Mouse (Mus musculus): ENCODE data around the gene Nit2. TPM values are rescaled to one million over a fixed set of nuclear protein-coding genes. Genes with fewer than 3 reads are reported as not detected.

Gene Nit2
- polyA plus RNA-seq, 1 experiment from 2014 or later: 52.6 TPM

- H3K36me3 ChIP-seq (ENCODE audit: control insufficient read depth, insufficient read depth, low read length): peaks cover 2% of the 10 kb centered on the region; the same call in 1 of the 2 replicates
- H3K27me3 ChIP-seq (ENCODE audit: control insufficient read depth, insufficient read depth, low read length): no peaks in the 10 kb centered on the region
- H3K4me1 ChIP-seq (replicated peaks; ENCODE audit: control insufficient read depth, insufficient read depth, low read length): no peaks in the 10 kb centered on the region
- no peaks in the 10 kb centered on the region for H3K9me3 ChIP-seq (ENCODE audit: control insufficient read depth, low read length)
- H3K4me2 ChIP-seq (ENCODE audit: low read depth, low read length, severe bottlenecking): no peak overlapping the region
- H3K27ac ChIP-seq (ENCODE audit: low read depth, low read length): no peak overlapping the region
- no peak overlapping the region for H3K9ac ChIP-seq (ENCODE audit: low read length)
- no peak for DNase-seq (ENCODE audit: low spot score)
- WGBS: 91% methylated on average over 4 of the region's 4 CpGs
- ATAC-seq (replicated peaks; ENCODE audit: low FRiP score): no peak
- H3K4me3 ChIP-seq (ENCODE audit: low read depth, low read length): no peak overlapping the region
These were observed 10.1 kb downstream of the Nit2 start for GRCm38 (mm10) chr16:57157076-57157475.

GRCm38 (mm10) chr16:57155899-57156298 is 11.2 kb downstream of the Nit2 start:
- no peak for ATAC-seq (replicated peaks; ENCODE audit: low FRiP score)
- Histone ChIP-seq H3K4me1 (replicated peaks; ENCODE audit: control insufficient read depth, insufficient read depth, low read length) (no peaks in the 10 kb centered on the region), H3K4me2 (ENCODE audit: low read depth, low read length, severe bottlenecking) (no peak overlapping the region), H3K27ac (ENCODE audit: low read depth, low read length) (no peak overlapping the region), H3K4me3 (ENCODE audit: low read depth, low read length) (no peak overlapping the region), H3K36me3 (ENCODE audit: control insufficient read depth, insufficient read depth, low read length) (peaks cover 2% of the 10 kb centered on the region; the same call in 1 of the 2 replicates), H3K27me3 (ENCODE audit: control insufficient read depth, insufficient read depth, low read length) (no peaks in the 10 kb centered on the region), H3K9ac (ENCODE audit: low read length) (no peak overlapping the region), H3K9me3 (ENCODE audit: control insufficient read depth, low read length) (no peaks in the 10 kb centered on the region)
- DNase-seq (ENCODE audit: low spot score): no peak

GRCm38 (mm10) chr16:57151437-57151836 is 15.7 kb downstream of the Nit2 start:
- Histone ChIP-seq H3K36me3 (ENCODE audit: control insufficient read depth, insufficient read depth, low read length) (peaks cover 5% of the 10 kb centered on the region; the same call in 1 of the 2 replicates), H3K27ac (ENCODE audit: low read depth, low read length) (no peak overlapping the region), H3K27me3 (ENCODE audit: control insufficient read depth, insufficient read depth, low read length) (no peaks in the 10 kb centered on the region), H3K4me3 (ENCODE audit: low read depth, low read length) (no peak overlapping the region), H3K9ac (ENCODE audit: low read length) (no peak overlapping the region), H3K9me3 (ENCODE audit: control insufficient read depth, low read length) (no peaks in the 10 kb centered on the region), H3K4me1 (replicated peaks; ENCODE audit: control insufficient read depth, insufficient read depth, low read length) (no peaks in the 10 kb centered on the region), H3K4me2 (ENCODE audit: low read depth, low read length, severe bottlenecking) (no peak overlapping the region)
- no peak for ATAC-seq (replicated peaks; ENCODE audit: low FRiP score)
- no peak for DNase-seq (ENCODE audit: low spot score)
- 96% methylated on average over 4 of the region's 4 CpGs for WGBS

- no peak overlapping the region for H3K27ac ChIP-seq (ENCODE audit: low read depth, low read length)
- ATAC-seq (replicated peaks; ENCODE audit: low FRiP score) (no peak), DNase-seq (ENCODE audit: low spot score) (no peak)
These were observed 22.4 kb downstream of the Nit2 start for GRCm38 (mm10) chr16:57144741-57145140.

GRCm38 (mm10) chr16:57133611-57134010 is 33.5 kb downstream of the Nit2 start:
- 0 out of 2 replicates have a peak, but pooled peaks cover 2% of the 10 kb centered on the region for H3K36me3 ChIP-seq (ENCODE audit: control insufficient read depth, insufficient read depth, low read length)
- ATAC-seq (replicated peaks; ENCODE audit: low FRiP score): no peak
- 94% methylated on average over 6 of the region's 6 CpGs for WGBS

More at GRCm38 (mm10) chr16:57144741-57145140, 22.4 kb downstream of the Nit2 start:
- Histone ChIP-seq H3K9ac (ENCODE audit: low read length) (no peak overlapping the region), H3K4me3 (ENCODE audit: low read depth, low read length) (no peak overlapping the region), H3K4me2 (ENCODE audit: low read depth, low read length, severe bottlenecking) (no peak overlapping the region), H3K9me3 (ENCODE audit: control insufficient read depth, low read length) (no peaks in the 10 kb centered on the region), H3K36me3 (ENCODE audit: control insufficient read depth, insufficient read depth, low read length) (no peaks in the 10 kb centered on the region; the same call in 1 of the 2 replicates), H3K4me1 (replicated peaks; ENCODE audit: control insufficient read depth, insufficient read depth, low read length) (no peaks in the 10 kb centered on the region), H3K27me3 (ENCODE audit: control insufficient read depth, insufficient read depth, low read length) (no peaks in the 10 kb centered on the region)
- 94% methylated on average over 5 of the region's 5 CpGs for WGBS

GRCm38 (mm10) chr16:57132326-57132725 is 34.8 kb downstream of the Nit2 start:
- ATAC-seq (replicated peaks; ENCODE audit: low FRiP score) (no peak), DNase-seq (ENCODE audit: low spot score) (no peak)
- Histone ChIP-seq H3K27me3 (ENCODE audit: control insufficient read depth, insufficient read depth, low read length) (no peaks in the 10 kb centered on the region), H3K4me2 (ENCODE audit: low read depth, low read length, severe bottlenecking) (no peak overlapping the region), H3K9ac (ENCODE audit: low read length) (no peak overlapping the region), H3K4me1 (replicated peaks; ENCODE audit: control insufficient read depth, insufficient read depth, low read length) (no peaks in the 10 kb centered on the region), H3K4me3 (ENCODE audit: low read depth, low read length) (no peak overlapping the region), H3K36me3 (ENCODE audit: control insufficient read depth, insufficient read depth, low read length) (no peaks in the 10 kb centered on the region), H3K9me3 (ENCODE audit: control insufficient read depth, low read length) (no peaks in the 10 kb centered on the region), H3K27ac (ENCODE audit: low read depth, low read length) (no peak overlapping the region)
- WGBS: 91% methylated on average over 1 of the region's 1 CpGs

More at GRCm38 (mm10) chr16:57133611-57134010, 33.5 kb downstream of the Nit2 start:
- Histone ChIP-seq H3K4me2 (ENCODE audit: low read depth, low read length, severe bottlenecking) (no peak overlapping the region), H3K27ac (ENCODE audit: low read depth, low read length) (no peak overlapping the region), H3K9me3 (ENCODE audit: control insufficient read depth, low read length) (no peaks in the 10 kb centered on the region), H3K9ac (ENCODE audit: low read length) (no peak overlapping the region), H3K4me1 (replicated peaks; ENCODE audit: control insufficient read depth, insufficient read depth, low read length) (no peaks in the 10 kb centered on the region), H3K4me3 (ENCODE audit: low read depth, low read length) (no peak overlapping the region), H3K27me3 (ENCODE audit: control insufficient read depth, insufficient read depth, low read length) (no peaks in the 10 kb centered on the region)
- DNase-seq (ENCODE audit: low spot score): no peak

- no peak for DNase-seq (ENCODE audit: low spot score)
These were observed 35.6 kb downstream of the Nit2 start for GRCm38 (mm10) chr16:57131544-57131943.

GRCm38 (mm10) chr16:57130752-57131400 is 36.3 kb downstream of the Nit2 start:
- Histone ChIP-seq H3K9ac (ENCODE audit: low read length) (no peak overlapping the region), H3K27ac (ENCODE audit: low read depth, low read length) (no peak overlapping the region), H3K4me3 (ENCODE audit: low read depth, low read length) (no peak overlapping the region), H3K9me3 (ENCODE audit: control insufficient read depth, low read length) (no peaks in the 10 kb centered on the region), H3K36me3 (ENCODE audit: control insufficient read depth, insufficient read depth, low read length) (no peaks in the 10 kb centered on the region), H3K4me2 (ENCODE audit: low read depth, low read length, severe bottlenecking) (no peak overlapping the region), H3K27me3 (ENCODE audit: control insufficient read depth, insufficient read depth, low read length) (no peaks in the 10 kb centered on the region), H3K4me1 (replicated peaks; ENCODE audit: control insufficient read depth, insufficient read depth, low read length) (no peaks in the 10 kb centered on the region)
- no peak for DNase-seq (ENCODE audit: low spot score)
- ATAC-seq (replicated peaks; ENCODE audit: low FRiP score): no peak
- 90% methylated on average over 3 of the region's 3 CpGs for WGBS

More at GRCm38 (mm10) chr16:57131544-57131943, 35.6 kb downstream of the Nit2 start:
- Histone ChIP-seq H3K27me3 (ENCODE audit: control insufficient read depth, insufficient read depth, low read length) (no peaks in the 10 kb centered on the region), H3K27ac (ENCODE audit: low read depth, low read length) (no peak overlapping the region), H3K4me1 (replicated peaks; ENCODE audit: control insufficient read depth, insufficient read depth, low read length) (no peaks in the 10 kb centered on the region), H3K9ac (ENCODE audit: low read length) (no peak overlapping the region), H3K4me2 (ENCODE audit: low read depth, low read length, severe bottlenecking) (no peak overlapping the region), H3K4me3 (ENCODE audit: low read depth, low read length) (no peak overlapping the region), H3K9me3 (ENCODE audit: control insufficient read depth, low read length) (no peaks in the 10 kb centered on the region), H3K36me3 (ENCODE audit: control insufficient read depth, insufficient read depth, low read length) (no peaks in the 10 kb centered on the region)
- WGBS: 65% methylated on average over 4 of the region's 4 CpGs
- no peak for ATAC-seq (replicated peaks; ENCODE audit: low FRiP score)

GRCm38 (mm10) chr16:57127825-57128224 is 39.3 kb downstream of the Nit2 start:
- Histone ChIP-seq H3K4me1 (replicated peaks; ENCODE audit: control insufficient read depth, insufficient read depth, low read length) (peaks cover 6% of the 10 kb centered on the region; the same call in 1 of the 2 replicates), H3K36me3 (ENCODE audit: control insufficient read depth, insufficient read depth, low read length) (no peaks in the 10 kb centered on the region), H3K4me2 (ENCODE audit: low read depth, low read length, severe bottlenecking) (no peak overlapping the region), H3K4me3 (ENCODE audit: low read depth, low read length) (no peak overlapping the region), H3K27ac (ENCODE audit: low read depth, low read length) (no peak overlapping the region), H3K27me3 (ENCODE audit: control insufficient read depth, insufficient read depth, low read length) (no peaks in the 10 kb centered on the region), H3K9ac (ENCODE audit: low read length) (no peak overlapping the region), H3K9me3 (ENCODE audit: control insufficient read depth, low read length) (no peaks in the 10 kb centered on the region)
- 93% methylated on average over 2 of the region's 2 CpGs for WGBS
- no peak for DNase-seq (ENCODE audit: low spot score)
- no peak for ATAC-seq (replicated peaks; ENCODE audit: low FRiP score)
